13 mouse cellular contexts compared by ENCODE assay signal in genomic region chr6:36644880-36645279, GRCm38 (mm10).
A peak's percentile ranks its signal among the peaks of the same experiment; 100 is the strongest.
DNase-seq lines count a peak whose midpoint lies in the region; ATAC-seq lines count a peak whose summit lies in the region.
"Had no signal": no experiment of that assay in that cellular context is flagged by ENCODE, and none has a peak within 500 bp of the region (broad histone marks: within the 10 kb centered on the region; RNA-seq: fewer than 3 reads in every experiment).

No protein-coding gene starts in this region.

- WGBS in forebrain, embryonic 13.5 days, result 3% methylated on average over 7 of the region's 7 CpGs
- WGBS in neural tube, embryonic 15.5 days, result 24% methylated on average over 7 of the region's 7 CpGs

- H3K4me3 ChIP-seq in forebrain, embryonic 13.5 days, result no peak overlapping the region
- H3K4me3 ChIP-seq in neural tube, embryonic 15.5 days (replicated peaks), result no peak overlapping the region
- H3K4me3 ChIP-seq: heart, adult 2 months had no signal

- no peaks in the 10 kb centered on the region for H3K9me3 ChIP-seq in forebrain, embryonic 13.5 days (replicated peaks)
- no peaks in the 10 kb centered on the region for H3K9me3 ChIP-seq in neural tube, embryonic 15.5 days (replicated peaks)

- ATAC-seq in forebrain, embryonic 13.5 days, result peak; percentile 98
- peak; percentile 92 for ATAC-seq in neural tube, embryonic 15.5 days (ENCODE audit: low FRiP score)

- no peaks in the 10 kb centered on the region for H3K36me3 ChIP-seq in forebrain, embryonic 13.5 days (ENCODE audit: poor library complexity, severe bottlenecking)
- no peaks in the 10 kb centered on the region for H3K36me3 ChIP-seq in neural tube, embryonic 15.5 days

- no peak overlapping the region for H3K9ac ChIP-seq in forebrain, embryonic 13.5 days
- H3K9ac ChIP-seq in neural tube, embryonic 15.5 days (replicated peaks), result no peak overlapping the region

- no peaks in the 10 kb centered on the region for H3K27me3 ChIP-seq in forebrain, embryonic 13.5 days
- H3K27me3 ChIP-seq in neural tube, embryonic 15.5 days (replicated peaks), result no peaks in the 10 kb centered on the region

- no peak overlapping the region for H3K4me2 ChIP-seq in forebrain, embryonic 13.5 days
- no peak overlapping the region for H3K4me2 ChIP-seq in neural tube, embryonic 15.5 days

- DNase-seq in embryo, embryonic 11 days, result peak; percentile 74
- peak; percentile 62 for DNase-seq in mesoderm, embryonic 11.5 days (ENCODE audit: low read depth, low spot score)
- no peak for DNase-seq in left cerebral cortex, postnatal 10 days (ENCODE audit: extremely low spot score in 1 of 2, low spot score in 2 of 2)
- DNase-seq in kidney, adult 9 months, result no peak
- DNase-seq in adrenal gland, adult (ENCODE audit: inconsistent age in 2 of 2, low spot score in 1 of 2), result no peak
- DNase-seq in heart, postnatal 36 days, result no peak
- DNase-seq: cerebellum, adult 18-20 months; heart, adult 2 months; lung, adult 2 months; right cerebral cortex, postnatal 25 days; thymus, adult 2 months had no signal

- peak overlapping the region; percentile 69; the same call in 1 of the 2 replicates for H3K27ac ChIP-seq in forebrain, embryonic 13.5 days
- H3K27ac ChIP-seq in neural tube, embryonic 15.5 days (replicated peaks), result no peak overlapping the region
- H3K27ac ChIP-seq: heart, adult 2 months had no signal

- intact Hi-C loops in left cerebral cortex, postnatal 10 days (cut with DNase I), result no loop called here
- intact Hi-C loops in heart, postnatal 36 days (cut with DNase I), result no loop called here

- H3K4me1 ChIP-seq in forebrain, embryonic 13.5 days, result peaks cover 21% of the 10 kb centered on the region
- 0 out of 2 replicates have a peak, but pooled peaks cover 4% of the 10 kb centered on the region for H3K4me1 ChIP-seq in neural tube, embryonic 15.5 days

Comparison
In these comparisons a context has a peak if more than half of its experiments do, and no peak if none do; other contexts are left out.
1. DNase-seq: peak in embryo, embryonic 11 days (single experiment) and mesoderm, embryonic 11.5 days (single experiment); none in left cerebral cortex, postnatal 10 days (0 of 2), kidney, adult 9 months (single experiment), adrenal gland, adult (0 of 2) and heart, postnatal 36 days (0 of 2).